Comparison of ENCODE assay signal across 9 mouse cellular contexts in genomic region chr2:131176491-131176890, GRCm38 (mm10). TPM values are rescaled to one million over a fixed set of nuclear protein-coding genes. Genes with fewer than 3 reads are reported as not detected.
DNase-seq lines count a peak whose midpoint lies in the region; ATAC-seq lines count a peak whose summit lies in the region.
"Had no signal": no experiment of that assay in that cellular context is flagged by ENCODE, and none has a peak within 500 bp of the region (broad histone marks: within the 10 kb centered on the region; RNA-seq: fewer than 3 reads in every experiment).

No protein-coding gene starts in this region.

- peak overlapping the region; percentile 13 for H3K4me3 ChIP-seq in erythroblast, embryonic 14.5 days (replicated peaks)

- peaks cover 3% of the 10 kb centered on the region; the same call in 1 of the 2 replicates for H3K9me3 ChIP-seq in erythroblast, embryonic 14.5 days (ENCODE audit: control insufficient read depth, low read length)
- H3K9me3 ChIP-seq: heart, embryonic 12.5 days had no signal

- H3K36me3 ChIP-seq in erythroblast, embryonic 14.5 days (ENCODE audit: control insufficient read depth) = peaks cover 49% of the 10 kb centered on the region

- H3K27me3 ChIP-seq in erythroblast, embryonic 14.5 days (ENCODE audit: control insufficient read depth) = peaks cover 32% of the 10 kb centered on the region

- ATAC-seq in erythroblast, adult 5-6 weeks (replicated peaks; ENCODE audit: low FRiP score, poor library complexity, severe bottlenecking) = no peak

- peaks cover 90% of the 10 kb centered on the region for H3K4me1 ChIP-seq in erythroblast, embryonic 14.5 days (ENCODE audit: control insufficient read depth)

- peak; percentile 43 for DNase-seq in adrenal gland, postnatal 14 days
- peak; percentile 84 to 88 for DNase-seq in kidney, adult 8-10 months
- peak; percentile 85 for DNase-seq in lung, postnatal 36 days
- no peak for DNase-seq in right cerebral cortex, postnatal 36 days (ENCODE audit: low spot score in 2 of 2)
- DNase-seq in ovary, adult 18-20 months (ENCODE audit: low spot score) = no peak
- no peak for DNase-seq in layer of hippocampus, postnatal 25 days (ENCODE audit: extremely low spot score in 1 of 2, low spot score in 1 of 2)

RNA-seq across cellular contexts. Expression of gene Cenpb, which starts 3.4 kb away (rescaled TPM):
- polyA plus RNA-seq in erythroblast, embryonic 14.5 days (2012) = 27.7 and 31.8 TPM in 2 replicates
- total RNA-seq in erythroblast, adult 5-6 weeks (2015; ENCODE audit: low replicate concordance) = 0.96 and 3.8 TPM in 2 replicates
- 6.4 and 7.7 TPM in 2 replicates for total RNA-seq in erythroblast, adult 5-6 weeks (2017; ENCODE audit: low replicate concordance)
- total RNA-seq in adrenal gland, postnatal 14 days (2021) = 65.6 and 70.4 TPM in 2 replicates
- total RNA-seq in layer of hippocampus, postnatal 25 days (2021) = 10 to 100 TPM; 84.8 to 92.4 TPM

RNA-seq across cellular contexts. Expression of gene Cdc25b, which starts 10.3 kb away (rescaled TPM):
- polyA plus RNA-seq in erythroblast, embryonic 14.5 days (2012) = 52.6 and 58.1 TPM in 2 replicates
- 160 and 210 TPM in 2 replicates for total RNA-seq in erythroblast, adult 5-6 weeks (2015; ENCODE audit: low replicate concordance)
- total RNA-seq in erythroblast, adult 5-6 weeks (2017; ENCODE audit: low replicate concordance) = 363 and 459 TPM in 2 replicates
- total RNA-seq in adrenal gland, postnatal 14 days (2021) = 16.1 and 17.8 TPM in 2 replicates
- total RNA-seq in layer of hippocampus, postnatal 25 days (2021) = 10 to 100 TPM; 15.4 to 26.6 TPM

RNA-seq across cellular contexts. Expression of gene Spef1, which starts 10.6 kb away (rescaled TPM):
- polyA plus RNA-seq in erythroblast, embryonic 14.5 days (2012) = 1.6 and 2.1 TPM in 2 replicates
- 0.63 TPM in 1 of 2 replicates, not detected in the other for total RNA-seq in erythroblast, adult 5-6 weeks (2015; ENCODE audit: low replicate concordance)
- total RNA-seq in erythroblast, adult 5-6 weeks (2017; ENCODE audit: low replicate concordance) = 3.1 and 4.2 TPM in 2 replicates
- 7.0 and 7.5 TPM in 2 replicates for total RNA-seq in adrenal gland, postnatal 14 days (2021)
- total RNA-seq in layer of hippocampus, postnatal 25 days (2021) = 10 to 100 TPM; 11.2 to 12.4 TPM

RNA-seq across cellular contexts. Expression of gene 1700037H04Rik, which starts 16.6 kb away (rescaled TPM):
- 219 and 275 TPM in 2 replicates for polyA plus RNA-seq in erythroblast, embryonic 14.5 days (2012)
- total RNA-seq in erythroblast, adult 5-6 weeks (2015; ENCODE audit: low replicate concordance) = 77.1 and 92.0 TPM in 2 replicates
- total RNA-seq in erythroblast, adult 5-6 weeks (2017; ENCODE audit: low replicate concordance) = 33.9 and 49.3 TPM in 2 replicates
- 69.4 and 79.8 TPM in 2 replicates for total RNA-seq in adrenal gland, postnatal 14 days (2021)
- 10 to 100 TPM; 55.5 to 66.7 TPM for total RNA-seq in layer of hippocampus, postnatal 25 days (2021)

RNA-seq across cellular contexts. Expression of gene Ap5s1, which starts 30.4 kb away (rescaled TPM):
- polyA plus RNA-seq in erythroblast, embryonic 14.5 days (2012) = 3.0 and 3.9 TPM in 2 replicates
- total RNA-seq in erythroblast, adult 5-6 weeks (2015; ENCODE audit: low replicate concordance) = 18.2 and 36.5 TPM in 2 replicates
- total RNA-seq in erythroblast, adult 5-6 weeks (2017; ENCODE audit: low replicate concordance) = 18.7 and 21.0 TPM in 2 replicates
- total RNA-seq in adrenal gland, postnatal 14 days (2021) = 17.3 and 17.7 TPM in 2 replicates
- total RNA-seq in layer of hippocampus, postnatal 25 days (2021) = 10 to 100 TPM; 23.8 to 27.3 TPM

Comparison
In these comparisons a context has a peak if more than half of its experiments do, and no peak if none do; other contexts are left out.
1. DNase-seq: peak in adrenal gland, postnatal 14 days (single experiment), kidney, adult 8-10 months (2 of 2) and lung, postnatal 36 days (single experiment); none in right cerebral cortex, postnatal 36 days (0 of 2), ovary, adult 18-20 months (single experiment) and layer of hippocampus, postnatal 25 days (0 of 2).